17 mouse cellular contexts compared by ENCODE assay signal in the genomic region with DNA sequence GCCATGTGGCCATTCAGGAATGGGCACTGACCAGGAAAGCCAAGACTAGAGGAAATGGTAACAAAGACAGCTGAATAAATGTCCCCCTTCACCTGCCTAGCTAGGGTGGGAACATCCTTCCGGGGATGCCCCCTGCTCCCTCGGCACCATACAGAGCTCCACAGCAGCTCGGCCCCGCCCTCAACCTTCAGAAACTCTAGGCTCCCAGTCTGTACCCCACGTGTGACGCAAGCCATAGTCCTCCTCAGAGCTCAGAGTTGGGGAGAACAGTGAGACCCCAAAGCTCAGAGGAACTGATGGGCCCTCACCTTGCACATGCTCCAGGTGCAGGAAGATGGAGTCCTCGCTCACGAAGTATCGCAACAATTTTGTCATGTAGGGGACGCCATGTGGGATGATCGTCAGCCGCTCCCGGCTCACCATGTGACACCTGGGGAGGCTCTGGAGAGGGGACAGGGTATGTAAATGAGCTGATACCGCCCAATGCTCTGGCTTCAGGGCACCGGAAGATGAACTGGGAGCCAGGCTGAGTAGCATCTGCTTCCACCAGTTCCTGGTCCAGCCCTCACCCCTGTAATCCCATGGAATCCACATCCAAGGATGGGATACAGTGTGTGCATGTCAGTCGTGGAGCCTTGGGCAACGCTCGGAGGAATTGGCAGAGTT. TPM values are rescaled to one million over a fixed set of nuclear protein-coding genes. Genes with fewer than 3 reads are reported as not detected.
A peak's percentile ranks its signal among the peaks of the same experiment; 100 is the strongest.
DNase-seq lines count a peak whose midpoint lies in the region; ATAC-seq lines count a peak whose summit lies in the region.
"Had no signal": no experiment of that assay in that cellular context is flagged by ENCODE, and none has a peak within 500 bp of the region (broad histone marks: within the 10 kb centered on the region; RNA-seq: fewer than 3 reads in every experiment).

No protein-coding gene starts in this region.

- no peak for ATAC-seq in limb, embryonic 12.5 days (ENCODE audit: insufficient number of reproducible peaks, insufficient read depth, low FRiP score, low TSS enrichment, low read depth)

- DNase-seq in heart, adult 11 months = peak; percentile 88
- no peak for DNase-seq in heart, postnatal 36 days
- no peak for DNase-seq in limb, embryonic 10.5 days (ENCODE audit: low spot score)
- DNase-seq in R1 (ENCODE audit: low read depth, low spot score) = peak; percentile 61
- DNase-seq in thymus, postnatal 10 days (ENCODE audit: low spot score in 2 of 2) = peak; percentile 35 to 44
- no peak for DNase-seq in layer of hippocampus, adult 9-10 months (ENCODE audit: low spot score)
- DNase-seq in adrenal gland, adult 18-20 months (ENCODE audit: low spot score in 2 of 2) = no peak
- DNase-seq: adrenal gland, adult 2 months; cerebellum, postnatal 25 days; kidney, adult 8-10 months; layer of hippocampus, adult 9-11 months; left cerebral cortex, postnatal 4 days; lung, postnatal 14 days; midbrain, embryonic 14.5 days; right cerebral cortex, postnatal 4 days had no signal

- H3K27me3 ChIP-seq in limb, embryonic 12.5 days = peaks cover 26% of the 10 kb centered on the region
- H3K27me3 ChIP-seq in limb, embryonic 10.5 days (ENCODE audit: low read depth, poor library complexity, severe bottlenecking) = peaks cover 29% of the 10 kb centered on the region; the same call in 1 of the 2 replicates
- H3K27me3 ChIP-seq: hindbrain, embryonic 15.5 days had no signal

- peaks cover 8% of the 10 kb centered on the region for H3K36me3 ChIP-seq in limb, embryonic 12.5 days
- H3K36me3 ChIP-seq in limb, embryonic 10.5 days = peaks cover 10% of the 10 kb centered on the region

- H3K9ac ChIP-seq in limb, embryonic 12.5 days (replicated peaks) = no peak overlapping the region; the same call in 1 of the 2 replicates
- H3K9ac ChIP-seq: hindbrain, embryonic 15.5 days had no signal

- H3K4me2 ChIP-seq in limb, embryonic 12.5 days = 0 out of 2 replicates have a peak overlapping the region, but pooled peaks have one; percentile 9
- H3K4me2 ChIP-seq: hindbrain, embryonic 15.5 days had no signal

- H3K27ac ChIP-seq in limb, embryonic 12.5 days = no peak overlapping the region
- no peak overlapping the region for H3K27ac ChIP-seq in limb, embryonic 10.5 days
- H3K27ac ChIP-seq: hindbrain, embryonic 15.5 days had no signal

- intact Hi-C loops in heart, postnatal 36 days (cut with DNase I) = loop anchor here (5.0 to 10.0 kb wide), 2 partner anchors 48 to 355 kb away; no protein-coding TSS in a partner anchor

- H3K4me3 ChIP-seq in limb, embryonic 12.5 days (replicated peaks) = no peak overlapping the region
- H3K4me3 ChIP-seq in limb, embryonic 10.5 days = no peak overlapping the region
- H3K4me3 ChIP-seq: hindbrain, embryonic 15.5 days had no signal

- 48% methylated on average over 18 of the region's 18 CpGs for WGBS in limb, embryonic 12.5 days
- 47% methylated on average over 18 of the region's 18 CpGs for WGBS in limb, embryonic 10.5 days

- 0 out of 2 replicates have a peak, but pooled peaks cover 6% of the 10 kb centered on the region for H3K4me1 ChIP-seq in limb, embryonic 12.5 days (replicated peaks)
- peaks cover 12% of the 10 kb centered on the region for H3K4me1 ChIP-seq in limb, embryonic 10.5 days
- H3K4me1 ChIP-seq: hindbrain, embryonic 15.5 days had no signal

- H3K9me3 ChIP-seq in limb, embryonic 12.5 days = no peaks in the 10 kb centered on the region
- no peaks in the 10 kb centered on the region for H3K9me3 ChIP-seq in limb, embryonic 10.5 days (replicated peaks)
- H3K9me3 ChIP-seq: hindbrain, embryonic 15.5 days had no signal

RNA-seq across cellular contexts. Expression of a gene that starts 10.9 kb away (rescaled TPM):
- 1 to 10 TPM; 3.6 to 3.9 TPM for total RNA-seq in heart, postnatal 36 days (2021)
- polyA plus RNA-seq in limb, embryonic 12.5 days (2016; fragmentation: Nextera tagmentation; extraction: Ambion mirVana) = 0.46 and 0.56 TPM in 2 replicates
- 0.39 and 0.45 TPM in 2 replicates for polyA plus RNA-seq in limb, embryonic 10.5 days (2016; fragmentation: Nextera tagmentation; extraction: Ambion mirVana)
- total RNA-seq in adrenal gland, adult 18-20 months (2021) = 1 to 10 TPM in 1 of 2 experiments, under 1 TPM in 1; 0.80 to 1.3 TPM

RNA-seq across cellular contexts. Expression of a gene that starts 29.5 kb away (rescaled TPM):
- 100 to 1,000 TPM; 681 to 829 TPM for total RNA-seq in heart, postnatal 36 days (2021)
- 113 and 115 TPM in 2 replicates for polyA plus RNA-seq in limb, embryonic 12.5 days (2016; fragmentation: Nextera tagmentation; extraction: Ambion mirVana)
- 116 and 123 TPM in 2 replicates for polyA plus RNA-seq in limb, embryonic 10.5 days (2016; fragmentation: Nextera tagmentation; extraction: Ambion mirVana)
- total RNA-seq in adrenal gland, adult 18-20 months (2021) = 100 to 1,000 TPM; 364 to 483 TPM

RNA-seq across cellular contexts. Expression of a gene that starts 29.6 kb away (rescaled TPM):
- 1 to 10 TPM; 2.1 to 2.3 TPM for total RNA-seq in heart, postnatal 36 days (2021)
- 3.0 and 4.2 TPM in 2 replicates for polyA plus RNA-seq in limb, embryonic 12.5 days (2016; fragmentation: Nextera tagmentation; extraction: Ambion mirVana)
- polyA plus RNA-seq in limb, embryonic 10.5 days (2016; fragmentation: Nextera tagmentation; extraction: Ambion mirVana) = 2.4 and 2.7 TPM in 2 replicates
- 1 to 10 TPM; 2.5 to 4.1 TPM for total RNA-seq in adrenal gland, adult 18-20 months (2021)

RNA-seq across cellular contexts. Expression of a gene that starts 37.4 kb away (rescaled TPM):
- 1 to 10 TPM; 3.4 to 4.6 TPM for total RNA-seq in heart, postnatal 36 days (2021)
- 17.0 and 17.8 TPM in 2 replicates for polyA plus RNA-seq in limb, embryonic 12.5 days (2016; fragmentation: Nextera tagmentation; extraction: Ambion mirVana)
- polyA plus RNA-seq in limb, embryonic 10.5 days (2016; fragmentation: Nextera tagmentation; extraction: Ambion mirVana) = 6.9 and 9.6 TPM in 2 replicates
- 1 to 10 TPM in 1 of 2 experiments, under 1 TPM in 1; 0.30 to 1.4 TPM for total RNA-seq in adrenal gland, adult 18-20 months (2021)

Comparison
In these comparisons a context has a peak if more than half of its experiments do, and no peak if none do; other contexts are left out.
1. DNase-seq: peak in heart, adult 11 months (single experiment), R1 (single experiment) and thymus, postnatal 10 days (2 of 2); none in heart, postnatal 36 days (0 of 2), limb, embryonic 10.5 days (single experiment), layer of hippocampus, adult 9-10 months (single experiment) and adrenal gland, adult 18-20 months (0 of 2).